Mouse (Mus musculus): ENCODE data around the gene Tmem251.

DNA sequence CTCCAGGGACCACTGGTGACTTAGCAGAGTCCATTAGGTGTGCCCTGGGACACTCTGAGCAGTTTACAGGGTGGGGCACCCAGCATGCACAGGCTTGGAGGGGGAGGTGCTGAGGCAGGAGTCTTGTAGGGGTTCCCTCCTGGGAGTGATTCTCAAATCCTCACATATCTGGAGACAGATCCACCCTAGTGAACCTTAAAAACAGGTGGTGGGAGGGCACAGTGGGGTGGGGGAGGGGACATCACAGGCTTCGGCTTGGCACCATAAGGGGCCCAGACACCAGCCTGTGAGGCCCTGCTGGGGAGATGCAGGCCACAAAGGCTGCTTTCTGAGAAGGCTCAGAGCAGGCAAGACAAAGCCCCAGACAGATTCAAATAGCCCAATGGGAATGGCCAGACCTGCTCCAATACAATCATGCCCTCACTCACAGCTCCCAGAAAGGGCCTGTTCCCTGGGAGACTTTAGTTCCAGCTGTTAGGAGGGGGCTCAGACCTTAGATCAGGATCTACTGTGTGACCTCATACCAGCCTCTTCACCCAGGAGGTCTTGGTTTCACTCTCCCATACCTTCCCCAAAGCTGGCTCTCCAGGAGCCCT lies 45.4 kb upstream of the Tmem251 start:
- no peak for TF ChIP-seq FLI1 (IDR thresholded peaks at IDR 0.05; ENCODE audit: low read length)
- no peak for TF ChIP-seq GATA1 (IDR thresholded peaks at IDR 0.05; ENCODE audit: borderline replicate concordance, low read length)

All from megakaryocyte, embryonic 14.5 days (primary cell).